Mouse (Mus musculus): ENCODE measurements around the gene Sema4f.

- no peak for TF ChIP-seq CTCF (IDR thresholded peaks at IDR 0.05)
- TF ChIP-seq EP300 (IDR thresholded peaks at IDR 0.05), result no peak
Measured at GRCm38 (mm10) chr6:82946651-82947050, 7.1 kb upstream of the Sema4f start, which contains the start of gene M1ap.

Measured in lung, postnatal 0 days (tissue).